Mouse (Mus musculus): ENCODE measurements at regions not wholly inside any gene's neighbourhood (a gene's known extent, or its start where the extent isn't known, plus 50 kb on each side); places are given as distances from the start of the nearest gene placed in this dataset.

DNA sequence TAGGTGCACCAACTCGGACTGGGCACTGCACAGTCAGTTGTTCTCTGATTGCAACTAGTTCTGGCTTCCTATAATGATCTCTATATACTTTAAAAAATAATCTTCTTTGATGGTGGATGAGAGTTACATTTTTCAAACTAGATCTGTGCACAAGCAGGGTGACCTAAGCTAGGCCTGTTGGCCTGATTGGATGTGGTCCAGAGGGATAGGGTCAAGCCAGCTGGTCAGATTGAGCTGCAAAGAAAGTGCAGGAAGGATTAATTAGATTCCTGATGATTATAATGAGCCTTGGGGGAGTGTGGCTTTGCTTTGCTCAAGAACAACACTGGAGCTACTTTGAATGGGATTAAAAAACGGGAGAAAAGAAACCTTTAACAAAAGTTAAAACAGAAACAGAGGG lies 195.8 kb upstream of the Lrrc3b start:
- no peak for TF ChIP-seq CTCF (IDR thresholded peaks at IDR 0.05; ENCODE audit: control insufficient read depth, insufficient read depth, low read length)
- TF ChIP-seq POLR2A (IDR thresholded peaks at IDR 0.05; ENCODE audit: borderline replicate concordance, control insufficient read depth, low read depth, low read length): no peak

All from bone marrow, adult 2 months (tissue).